Mouse (Mus musculus): ENCODE results near the gene Ccdc14. TPM values are rescaled to one million over a fixed set of nuclear protein-coding genes. Genes with fewer than 3 reads are reported as not detected.

Gene Ccdc14
- polyA plus RNA-seq, 1 experiment from 2014 or later, result 11.2 TPM

DNA sequence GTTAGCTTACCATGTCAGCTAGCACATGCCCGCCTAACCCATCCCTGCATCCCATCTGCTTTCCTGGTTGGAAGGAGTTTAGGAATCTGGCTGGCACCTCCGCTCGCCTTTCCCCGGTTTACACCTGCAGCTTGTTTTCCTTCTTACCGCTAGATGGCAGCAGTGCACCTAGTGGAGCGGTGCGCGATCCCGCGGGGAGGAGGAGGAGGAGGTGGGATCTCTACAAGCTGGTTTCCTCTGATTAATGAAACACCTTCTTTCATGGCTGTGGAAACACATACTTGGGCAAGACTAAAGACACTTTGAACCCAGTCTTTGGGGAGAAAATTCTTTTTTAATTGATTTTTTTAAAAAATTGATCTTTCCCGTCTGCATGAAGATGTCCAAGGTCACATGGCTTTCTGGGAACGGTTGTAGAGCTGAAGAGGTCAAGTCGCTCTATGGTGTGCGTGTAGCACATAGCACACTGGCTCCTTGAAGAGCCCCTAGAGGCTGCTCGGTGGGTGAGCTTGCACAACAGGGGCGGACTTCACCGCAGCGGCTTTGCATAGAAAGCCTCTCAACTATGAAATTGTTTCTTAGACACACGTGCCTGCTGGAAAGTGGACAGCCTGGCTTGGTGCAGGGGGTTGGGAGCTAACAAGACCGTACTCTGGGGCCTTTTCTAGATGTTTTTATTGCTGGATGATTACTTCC is 23.2 kb upstream of the Ccdc14 start:
- 5% methylated on average over 20 of the region's 20 CpGs for WGBS
- Histone ChIP-seq H3K27ac (ENCODE audit: low read depth, low read length) (no peak overlapping the region), H3K9me3 (ENCODE audit: control insufficient read depth, low read length) (no peaks in the 10 kb centered on the region), H3K36me3 (ENCODE audit: control insufficient read depth, insufficient read depth, low read length) (no peaks in the 10 kb centered on the region), H3K4me1 (ENCODE audit: control insufficient read depth, insufficient read depth, low read length) (no peaks in the 10 kb centered on the region), H3K4me2 (peak overlapping the region; percentile 1; the same call in 1 of the 2 replicates), H3K27me3 (ENCODE audit: control insufficient read depth, insufficient read depth, low read length) (peaks cover 2% of the 10 kb centered on the region; the same call in 1 of the 2 replicates), H3K9ac (ENCODE audit: low read length) (no peak overlapping the region), H3K4me3 (ENCODE audit: low read depth, low read length) (no peak overlapping the region)
- ATAC-seq (ENCODE audit: low FRiP score), result peak; percentile 75; the same call in 1 of the 2 replicates
- DNase-seq (ENCODE audit: low spot score, missing footprints), result peak; percentile 96

DNA sequence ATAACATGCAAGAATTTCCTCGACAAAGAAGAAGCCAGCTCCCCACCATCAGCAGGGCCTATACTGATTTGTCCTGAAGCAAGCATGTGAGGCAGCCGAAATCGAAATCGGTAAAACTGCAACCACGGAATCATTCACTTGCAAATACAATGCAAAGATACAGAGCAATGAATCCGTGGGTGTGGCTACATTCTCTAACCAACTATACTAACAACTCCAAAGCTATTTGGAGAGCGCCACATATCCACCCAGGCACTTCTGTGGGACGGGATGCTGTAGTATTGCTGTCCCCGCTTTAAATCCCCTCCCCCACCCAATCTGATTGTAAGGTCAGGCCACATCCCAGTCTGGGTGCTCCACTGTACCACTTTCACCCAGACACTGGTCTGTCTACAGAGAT is 22.1 kb upstream of the Ccdc14 start:
- H3K9ac ChIP-seq (ENCODE audit: low read length), result no peak overlapping the region
- peaks cover 2% of the 10 kb centered on the region; the same call in 1 of the 2 replicates for H3K27me3 ChIP-seq (ENCODE audit: control insufficient read depth, insufficient read depth, low read length)
- 77% methylated on average over 9 of the region's 9 CpGs for WGBS
- H3K4me1 ChIP-seq (ENCODE audit: control insufficient read depth, insufficient read depth, low read length), result no peaks in the 10 kb centered on the region
- no peak overlapping the region for H3K4me2 ChIP-seq
- H3K27ac ChIP-seq (ENCODE audit: low read depth, low read length), result no peak overlapping the region
- no peak for DNase-seq (ENCODE audit: low spot score, missing footprints)
- H3K4me3 ChIP-seq (ENCODE audit: low read depth, low read length), result no peak overlapping the region
- no peak for ATAC-seq (ENCODE audit: low FRiP score)
- no peaks in the 10 kb centered on the region for H3K36me3 ChIP-seq (ENCODE audit: control insufficient read depth, insufficient read depth, low read length)
- no peaks in the 10 kb centered on the region for H3K9me3 ChIP-seq (ENCODE audit: control insufficient read depth, low read length)

DNA sequence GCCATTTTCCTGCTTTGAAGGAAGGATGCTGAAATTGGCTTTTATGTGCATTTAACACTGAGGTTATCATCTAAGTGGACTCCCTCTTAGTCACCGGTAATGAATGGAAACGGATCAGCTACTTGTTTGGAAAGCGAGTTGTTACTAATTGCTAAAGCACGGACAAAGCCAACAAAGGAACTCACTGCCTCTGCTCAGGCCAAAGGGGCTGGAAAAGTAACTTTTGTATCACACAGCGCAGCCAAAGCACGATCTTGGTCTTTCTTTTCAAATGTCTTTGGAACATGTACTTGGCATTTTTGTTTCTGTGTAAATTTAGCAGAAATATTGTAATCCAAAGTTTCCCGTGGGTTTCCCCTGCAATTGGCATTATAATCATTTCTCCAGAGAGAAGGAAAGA is 18.4 kb upstream of the Ccdc14 start:
- H3K27me3 ChIP-seq (ENCODE audit: control insufficient read depth, insufficient read depth, low read length), result peaks cover 2% of the 10 kb centered on the region; the same call in 1 of the 2 replicates
- 63% methylated on average over 7 of the region's 7 CpGs for WGBS

DNA sequence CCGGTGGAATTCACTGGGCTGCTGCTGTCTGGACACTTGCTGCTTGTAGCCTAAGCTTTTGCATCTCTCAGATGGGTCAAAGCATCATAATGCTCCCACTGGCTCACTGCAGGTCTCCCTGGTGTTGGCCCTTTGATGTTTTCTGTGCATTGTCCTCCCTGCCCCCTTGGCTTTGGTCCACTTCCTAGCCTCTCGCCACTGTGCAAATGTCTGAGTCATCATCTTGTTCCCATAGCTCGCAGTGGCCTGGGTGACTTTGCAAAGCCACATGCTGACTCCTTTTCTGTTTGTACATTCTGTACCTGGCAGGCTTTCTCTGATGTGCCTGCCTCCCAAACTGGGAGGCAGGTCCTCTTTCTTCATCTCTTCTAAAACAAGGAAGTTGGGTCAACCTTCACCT is 17.6 kb upstream of the Ccdc14 start:
- Histone ChIP-seq H3K4me3 (ENCODE audit: low read depth, low read length) (no peak overlapping the region), H3K27me3 (ENCODE audit: control insufficient read depth, insufficient read depth, low read length) (peaks cover 2% of the 10 kb centered on the region; the same call in 1 of the 2 replicates), H3K4me1 (ENCODE audit: control insufficient read depth, insufficient read depth, low read length) (no peaks in the 10 kb centered on the region), H3K9ac (ENCODE audit: low read length) (no peak overlapping the region), H3K36me3 (ENCODE audit: control insufficient read depth, insufficient read depth, low read length) (no peaks in the 10 kb centered on the region), H3K9me3 (ENCODE audit: control insufficient read depth, low read length) (no peaks in the 10 kb centered on the region), H3K27ac (ENCODE audit: low read depth, low read length) (no peak overlapping the region), H3K4me2 (no peak overlapping the region)
- DNase-seq (ENCODE audit: low spot score, missing footprints) (no peak), ATAC-seq (ENCODE audit: low FRiP score) (no peak)
- 63% methylated on average over 3 of the region's 3 CpGs for WGBS

More for the DNA sequence above, 18.4 kb upstream of the Ccdc14 start:
- Histone ChIP-seq H3K36me3 (ENCODE audit: control insufficient read depth, insufficient read depth, low read length) (no peaks in the 10 kb centered on the region), H3K4me2 (no peak overlapping the region), H3K9ac (ENCODE audit: low read length) (no peak overlapping the region), H3K27ac (ENCODE audit: low read depth, low read length) (no peak overlapping the region), H3K4me1 (ENCODE audit: control insufficient read depth, insufficient read depth, low read length) (no peaks in the 10 kb centered on the region), H3K9me3 (ENCODE audit: control insufficient read depth, low read length) (no peaks in the 10 kb centered on the region), H3K4me3 (ENCODE audit: low read depth, low read length) (no peak overlapping the region)
- ATAC-seq (ENCODE audit: low FRiP score) (no peak), DNase-seq (ENCODE audit: low spot score, missing footprints) (no peak)

DNA sequence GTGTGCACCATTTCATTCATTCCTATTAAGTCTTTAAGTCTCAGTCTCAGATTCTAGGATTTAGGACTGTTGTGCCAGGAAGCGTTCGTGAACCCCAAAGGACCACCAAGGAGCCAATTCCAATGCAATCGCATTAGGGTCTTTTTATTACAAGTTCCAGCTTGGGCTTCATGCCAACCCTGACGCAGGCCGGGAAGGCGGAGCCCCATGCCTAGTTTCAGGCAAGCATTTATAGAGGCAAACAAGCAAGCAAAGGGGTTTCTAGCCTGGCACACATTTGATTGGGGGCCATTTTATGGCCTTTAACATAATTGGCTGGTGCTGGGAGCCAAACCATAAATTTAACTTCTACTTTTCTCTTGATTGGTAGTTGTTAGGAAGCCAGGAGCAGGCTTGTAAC is 16.1 kb upstream of the Ccdc14 start:
- DNase-seq (ENCODE audit: low spot score, missing footprints) (no peak), ATAC-seq (ENCODE audit: low FRiP score) (no peak)
- Histone ChIP-seq H3K27me3 (ENCODE audit: control insufficient read depth, insufficient read depth, low read length) (no peaks in the 10 kb centered on the region), H3K9ac (ENCODE audit: low read length) (no peak overlapping the region), H3K4me2 (no peak overlapping the region), H3K36me3 (ENCODE audit: control insufficient read depth, insufficient read depth, low read length) (no peaks in the 10 kb centered on the region), H3K27ac (ENCODE audit: low read depth, low read length) (no peak overlapping the region), H3K4me3 (ENCODE audit: low read depth, low read length) (no peak overlapping the region), H3K9me3 (ENCODE audit: control insufficient read depth, low read length) (no peaks in the 10 kb centered on the region), H3K4me1 (ENCODE audit: control insufficient read depth, insufficient read depth, low read length) (no peaks in the 10 kb centered on the region)
- WGBS, result 93% methylated on average over 6 of the region's 6 CpGs

DNA sequence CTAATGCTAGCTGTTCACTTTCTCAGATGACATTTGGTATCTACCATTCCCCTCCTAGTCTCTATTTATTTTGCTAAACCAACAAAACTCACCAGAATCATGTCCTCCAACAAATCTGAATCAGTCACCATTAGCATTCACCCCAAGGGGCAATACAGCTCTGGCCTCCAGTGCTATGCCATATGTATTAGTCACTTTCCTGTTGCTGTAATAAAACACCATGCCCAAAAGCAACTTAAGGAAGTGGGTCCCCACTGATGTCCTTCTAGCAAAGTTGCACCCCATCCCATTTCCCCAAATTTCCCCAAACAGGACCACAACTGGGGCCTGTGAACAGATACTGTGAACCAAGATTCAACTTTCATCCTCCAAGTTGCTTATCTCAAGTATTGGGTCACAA is 8.6 kb upstream of the Ccdc14 start:
- DNase-seq (ENCODE audit: low spot score, missing footprints), result no peak
- Histone ChIP-seq H3K4me3 (ENCODE audit: low read depth, low read length) (no peak overlapping the region), H3K9ac (ENCODE audit: low read length) (no peak overlapping the region), H3K36me3 (ENCODE audit: control insufficient read depth, insufficient read depth, low read length) (no peaks in the 10 kb centered on the region), H3K27ac (ENCODE audit: low read depth, low read length) (no peak overlapping the region), H3K27me3 (ENCODE audit: control insufficient read depth, insufficient read depth, low read length) (no peaks in the 10 kb centered on the region), H3K9me3 (ENCODE audit: control insufficient read depth, low read length) (no peaks in the 10 kb centered on the region), H3K4me1 (ENCODE audit: control insufficient read depth, insufficient read depth, low read length) (no peaks in the 10 kb centered on the region), H3K4me2 (no peak overlapping the region)
- no peak for ATAC-seq (ENCODE audit: low FRiP score)

DNA sequence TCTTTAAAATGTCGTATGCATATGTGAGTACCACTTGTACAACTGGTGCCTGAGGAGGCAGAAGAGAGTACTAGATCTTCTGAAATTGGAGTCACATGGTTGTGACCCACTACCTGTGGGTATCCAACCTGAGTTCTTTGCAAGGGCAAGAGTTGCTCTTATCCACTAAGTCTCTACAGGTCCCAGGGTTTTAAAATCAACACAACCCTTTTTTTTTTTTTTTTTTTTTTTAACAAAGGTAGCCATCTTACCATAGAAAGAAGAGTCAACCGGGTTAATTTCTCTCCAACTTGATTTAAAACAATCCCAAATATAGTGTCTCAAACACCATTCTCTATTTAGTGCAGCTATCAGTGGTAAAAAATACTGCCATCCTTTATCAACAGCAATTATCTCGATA is 537 bp upstream of the Ccdc14 start:
- no peak overlapping the region for H3K4me2 ChIP-seq
- no peak overlapping the region for H3K27ac ChIP-seq (ENCODE audit: low read depth, low read length)
- H3K4me3 ChIP-seq (ENCODE audit: low read depth, low read length), result 0 out of 2 replicates have a peak overlapping the region, but pooled peaks have one; percentile 59
- no peak for DNase-seq (ENCODE audit: low spot score, missing footprints)
- ATAC-seq (ENCODE audit: low FRiP score), result peak; percentile 23; the same call in 1 of the 2 replicates
- H3K36me3 ChIP-seq (ENCODE audit: control insufficient read depth, insufficient read depth, low read length), result no peaks in the 10 kb centered on the region
- H3K4me1 ChIP-seq (ENCODE audit: control insufficient read depth, insufficient read depth, low read length), result peaks cover 7% of the 10 kb centered on the region; the same call in 1 of the 2 replicates
- H3K27me3 ChIP-seq (ENCODE audit: control insufficient read depth, insufficient read depth, low read length), result no peaks in the 10 kb centered on the region
- H3K9ac ChIP-seq (ENCODE audit: low read length), result no peak overlapping the region
- H3K9me3 ChIP-seq (ENCODE audit: control insufficient read depth, low read length), result no peaks in the 10 kb centered on the region
- 79% methylated on average over 3 of the region's 3 CpGs for WGBS

DNA sequence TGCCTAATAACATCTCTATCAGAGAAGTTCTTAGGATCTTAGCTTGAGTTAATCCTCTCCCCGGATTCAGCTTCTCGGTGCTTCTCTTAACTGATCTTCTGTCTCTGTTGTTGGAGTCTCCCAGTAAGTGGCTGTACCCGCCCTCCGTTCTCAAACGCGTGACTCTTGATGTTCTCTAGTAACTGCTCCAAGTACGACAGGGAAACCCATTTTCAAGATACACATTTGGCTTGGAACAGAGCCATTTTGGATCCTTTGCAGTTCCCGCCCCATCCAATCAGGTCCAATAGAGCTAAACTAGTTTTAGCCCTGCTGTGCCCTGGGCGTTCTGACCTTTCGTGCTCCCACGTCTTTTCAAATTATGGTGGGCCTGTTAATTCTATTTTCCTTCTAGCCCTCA is 740 bp downstream of the Ccdc14 start:
- peaks cover 7% of the 10 kb centered on the region; the same call in 1 of the 2 replicates for H3K4me1 ChIP-seq (ENCODE audit: control insufficient read depth, insufficient read depth, low read length)
- 11% methylated on average over 11 of the region's 11 CpGs for WGBS
- H3K36me3 ChIP-seq (ENCODE audit: control insufficient read depth, insufficient read depth, low read length), result no peaks in the 10 kb centered on the region
- H3K9me3 ChIP-seq (ENCODE audit: control insufficient read depth, low read length), result no peaks in the 10 kb centered on the region
- ATAC-seq (ENCODE audit: low FRiP score) (no peak), DNase-seq (ENCODE audit: low spot score, missing footprints) (peak; percentile 94)
- no peaks in the 10 kb centered on the region for H3K27me3 ChIP-seq (ENCODE audit: control insufficient read depth, insufficient read depth, low read length)
- H3K9ac ChIP-seq (ENCODE audit: low read length), result peak overlapping the region; percentile 77
- H3K27ac ChIP-seq (ENCODE audit: low read depth, low read length), result no peak overlapping the region
- peak overlapping the region; percentile 59 for H3K4me3 ChIP-seq (ENCODE audit: low read depth, low read length)
- H3K4me2 ChIP-seq, result peak overlapping the region; percentile 60

DNA sequence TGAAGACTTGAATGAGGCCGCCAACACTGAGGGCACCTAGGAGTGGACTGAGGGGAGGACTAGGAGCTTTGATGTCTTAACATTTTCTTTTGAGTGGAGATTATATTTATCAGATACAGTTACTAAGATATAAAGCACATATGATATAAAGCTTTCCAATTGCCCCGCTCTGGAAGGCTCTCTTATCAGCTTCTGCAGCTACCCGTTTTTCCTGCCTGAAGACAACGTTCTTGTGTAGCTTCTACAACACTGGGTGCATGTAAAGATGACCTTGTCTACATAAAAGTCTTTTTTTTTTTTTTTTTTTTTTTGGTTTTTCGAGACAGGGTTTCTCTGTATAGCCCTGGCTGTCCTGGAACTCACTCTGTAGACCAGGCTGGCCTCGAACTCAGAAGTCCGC is 4.1 kb downstream of the Ccdc14 start:
- peaks cover 7% of the 10 kb centered on the region; the same call in 1 of the 2 replicates for H3K4me1 ChIP-seq (ENCODE audit: control insufficient read depth, insufficient read depth, low read length)
- DNase-seq (ENCODE audit: low spot score, missing footprints) (no peak), ATAC-seq (ENCODE audit: low FRiP score) (no peak)
- no peaks in the 10 kb centered on the region for H3K27me3 ChIP-seq (ENCODE audit: control insufficient read depth, insufficient read depth, low read length)
- H3K9me3 ChIP-seq (ENCODE audit: control insufficient read depth, low read length), result no peaks in the 10 kb centered on the region
- H3K36me3 ChIP-seq (ENCODE audit: control insufficient read depth, insufficient read depth, low read length), result peaks cover 2% of the 10 kb centered on the region; the same call in 1 of the 2 replicates
- no peak overlapping the region for H3K4me3 ChIP-seq (ENCODE audit: low read depth, low read length)
- 93% methylated on average over 6 of the region's 7 CpGs for WGBS
- no peak overlapping the region for H3K9ac ChIP-seq (ENCODE audit: low read length)
- no peak overlapping the region for H3K27ac ChIP-seq (ENCODE audit: low read depth, low read length)
- no peak overlapping the region for H3K4me2 ChIP-seq

All from midbrain, embryonic 11.5 days (tissue).